Mouse (Mus musculus) activated CD4-positive, CD25-positive, alpha-beta regulatory T cell, adult 4 months (primary cell): ENCODE data around the gene Clstn2. TPM values are rescaled to one million over a fixed set of nuclear protein-coding genes. Genes with fewer than 3 reads are reported as not detected.

ENCODE experiments used
- ATAC-seq: one replicate; pipeline ENCODE4 v1.8.0; 2017
- polyA plus RNA-seq, 2 experiments: library from polyadenylated mRNA; unstranded; fragments of 100-300 nt; shearing (Covaris generic); gene quantifications; one replicate each; pipeline ENCODE4 v1.2.1; 2017

Gene Clstn2
- polyA plus RNA-seq, 2 experiments from 2014 or later: not detected

- ATAC-seq: no peak
These were observed 583.5 kb downstream of the Clstn2 start for GRCm38 (mm10) chr9:97449316-97450050.

GRCm38 (mm10) chr9:97439872-97440636 is 592.9 kb downstream of the Clstn2 start:
- ATAC-seq: no peak

GRCm38 (mm10) chr9:97434666-97435065 is 598.3 kb downstream of the Clstn2 start:
- no peak for ATAC-seq

- no peak for ATAC-seq
These were observed 603.0 kb downstream of the Clstn2 start for GRCm38 (mm10) chr9:97429885-97430449.

GRCm38 (mm10) chr9:97428127-97428526 is 604.9 kb downstream of the Clstn2 start:
- no peak for ATAC-seq

- ATAC-seq: no peak
These were observed 612.1 kb downstream of the Clstn2 start for GRCm38 (mm10) chr9:97420896-97421295.

GRCm38 (mm10) chr9:97414876-97415668 is 617.9 kb downstream of the Clstn2 start:
- ATAC-seq: no peak

GRCm38 (mm10) chr9:97408142-97408541 is 624.8 kb downstream of the Clstn2 start:
- no peak for ATAC-seq
